Mouse (Mus musculus) cerebellum, postnatal 36 days (tissue): ENCODE data around the gene Wnt3a.
"Not testable (repeated sequence)": the region's sequence is repeated elsewhere in the genome, so short reads cannot be mapped to it uniquely, and the experiment has no call there.

Source experiments
- DNase-seq, 2 experiments: peaks; one replicate each; pipeline ENCODE4 v3.0.0; 2021 to 2022; ENCODE audit warnings: mixed read lengths in 2 of 2

Wnt3a gene

GRCm38 (mm10) chr11:59218389-59218998, 72.1 kb downstream of the Wnt3a start:
- DNase-seq = no peak

- DNase-seq = no peak
These were observed 73.6 kb downstream of the Wnt3a start for GRCm38 (mm10) chr11:59216955-59217354.

GRCm38 (mm10) chr11:59212892-59213494, 77.6 kb downstream of the Wnt3a start:
- no peak for DNase-seq

GRCm38 (mm10) chr11:59212320-59212719, 78.2 kb downstream of the Wnt3a start:
- not testable (repeated sequence) for DNase-seq

GRCm38 (mm10) chr11:59211561-59211960, 79.0 kb downstream of the Wnt3a start:
- DNase-seq = not testable (repeated sequence)

- DNase-seq = no peak
These were observed 80.5 kb downstream of the Wnt3a start for GRCm38 (mm10) chr11:59210020-59210419.

GRCm38 (mm10) chr11:59209580-59209979, 81.0 kb downstream of the Wnt3a start:
- no peak for DNase-seq

GRCm38 (mm10) chr11:59209003-59209441, 81.5 kb downstream of the Wnt3a start:
- peak; percentile 57 for DNase-seq

GRCm38 (mm10) chr11:59208153-59208831, 82.3 kb downstream of the Wnt3a start, which contains the start of gene 2310033P09Rik:
2310033P09Rik (plus strand) TSS chr11:59208321.
- DNase-seq = peak; percentile 94 to 95

- DNase-seq = peak; percentile 92 to 95
These were observed 88.2 kb downstream of the Wnt3a start, which contains the start of gene Mrpl55 for GRCm38 (mm10) chr11:59202081-59202995. Mrpl55 (plus strand) TSS chr11:59202486.

GRCm38 (mm10) chr11:59201216-59202002, 89.1 kb downstream of the Wnt3a start:
- DNase-seq = no peak
